Mouse (Mus musculus): Measurements from ENCODE around the gene Brd3.

Brd3 gene

GRCm38 (mm10) chr2:27404375-27405093 is 102.9 kb downstream of the Brd3 start:
- DNase-seq (ENCODE audit: low read depth, low spot score), result peak; percentile 62

GRCm38 (mm10) chr2:27401544-27401943 is 105.9 kb downstream of the Brd3 start:
- no peak for DNase-seq (ENCODE audit: low read depth, low spot score)

- DNase-seq (ENCODE audit: low read depth, low spot score), result no peak
These were observed 107.4 kb downstream of the Brd3 start for GRCm38 (mm10) chr2:27400083-27400482.

- no peak for DNase-seq (ENCODE audit: low read depth, low spot score)
These were observed 110.6 kb downstream of the Brd3 start for GRCm38 (mm10) chr2:27396656-27397440.
